Mouse (Mus musculus) ES-Bruce4 (cell line): Measurements from ENCODE around the gene Nolc1.

Experiments
- CTCF ChIP-seq: IDR thresholded peaks from one replicate; pipeline ENCODE4 v1.8.1; 2011; ENCODE audit warnings: low read depth, low read length
- EP300 ChIP-seq: IDR thresholded peaks from 2 replicates; pipeline ENCODE4 v1.6.1; 2011; ENCODE audit warnings: low read depth, low read length; ENCODE audit not compliant: insufficient read depth
- POLR2A ChIP-seq: IDR thresholded peaks from one replicate; pipeline ENCODE4 v1.8.1; 2011; ENCODE audit warnings: low read length; ENCODE audit not compliant: insufficient read depth

- TF ChIP-seq POLR2A (peak; percentile 31), EP300 (no peak), CTCF (no peak)
Measured at GRCm38 (mm10) chr19:46075616-46076607, at the start of gene Nolc1.
